Mouse (Mus musculus): Measurements from ENCODE around the gene Pygo2.

Gene Pygo2

DNA sequence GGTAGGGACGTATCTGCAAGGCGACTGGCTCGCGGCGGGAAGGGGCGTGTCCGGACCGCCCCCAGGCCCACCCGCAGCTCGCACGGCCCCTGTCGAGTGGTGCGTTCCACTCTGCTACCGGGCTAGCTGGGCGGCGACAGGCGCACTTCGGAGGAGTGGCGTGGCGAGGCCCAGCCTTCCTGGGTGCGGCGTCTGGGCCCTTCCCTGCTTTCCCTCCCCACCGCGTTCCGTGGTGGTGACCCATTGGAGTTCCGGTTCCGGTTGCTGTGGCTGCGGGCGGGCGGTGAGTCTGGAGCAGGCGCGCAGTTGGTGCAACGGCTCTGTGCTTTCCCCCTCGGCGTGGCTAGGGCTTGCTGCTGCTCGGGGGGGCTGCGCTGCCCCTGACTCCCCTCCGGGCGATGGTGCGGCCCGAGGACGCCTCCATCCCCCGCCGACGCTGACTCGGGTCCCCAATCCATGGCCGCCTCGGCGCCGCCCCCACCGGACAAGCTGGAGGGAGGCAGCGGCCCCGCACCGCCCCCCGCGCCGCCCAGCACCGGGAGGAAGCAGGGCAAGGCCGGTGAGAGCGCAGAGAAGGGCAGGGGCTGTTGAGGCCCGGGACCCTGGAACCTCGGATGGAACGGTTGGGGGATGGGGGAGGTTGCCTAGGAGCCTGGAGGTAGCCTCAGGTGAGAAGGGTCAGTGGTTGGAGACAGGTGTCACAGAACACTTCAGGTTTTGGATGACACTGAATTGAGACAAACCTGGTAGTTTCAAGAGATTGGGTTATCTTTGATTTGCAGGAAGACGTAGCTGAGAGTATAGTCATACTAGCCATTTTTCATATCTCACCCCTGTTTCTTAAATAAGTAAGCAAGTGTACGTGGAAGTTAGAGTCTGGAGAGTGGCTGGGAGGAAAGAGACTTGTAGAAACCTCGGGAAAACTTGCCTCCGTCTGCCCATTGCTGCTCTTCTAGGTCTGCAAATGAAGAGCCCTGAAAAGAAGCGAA, at the start of gene Pygo2:
Gene Pygo2 (plus strand): TSS at position 44 of the 989 bp plus-strand sequence.
- DNase-seq (ENCODE audit: extremely low read depth, insufficient read length, low spot score): peak; percentile 99

DNA sequence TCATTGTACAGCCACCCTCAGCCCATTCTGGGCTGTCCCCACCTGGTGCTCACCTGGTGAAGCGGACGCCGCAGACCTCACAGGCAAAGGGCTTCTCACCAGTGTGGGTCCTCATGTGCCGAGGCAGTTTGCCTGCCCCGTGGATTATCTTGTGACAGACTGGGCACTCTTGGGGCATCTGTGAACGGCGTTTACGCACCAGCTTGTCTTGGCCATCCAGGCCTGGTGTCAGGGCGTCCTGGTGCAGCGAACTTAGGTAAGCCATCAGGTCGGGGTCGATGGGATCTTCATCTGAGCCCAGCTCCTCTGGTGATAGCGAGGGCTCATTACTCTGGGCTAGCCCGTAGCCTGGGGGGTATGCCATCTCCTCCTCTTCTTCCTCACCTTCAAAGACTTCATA, 49.7 kb upstream of the Pygo2 start:
- DNase-seq (ENCODE audit: extremely low read depth, insufficient read length, low spot score): no peak

DNA sequence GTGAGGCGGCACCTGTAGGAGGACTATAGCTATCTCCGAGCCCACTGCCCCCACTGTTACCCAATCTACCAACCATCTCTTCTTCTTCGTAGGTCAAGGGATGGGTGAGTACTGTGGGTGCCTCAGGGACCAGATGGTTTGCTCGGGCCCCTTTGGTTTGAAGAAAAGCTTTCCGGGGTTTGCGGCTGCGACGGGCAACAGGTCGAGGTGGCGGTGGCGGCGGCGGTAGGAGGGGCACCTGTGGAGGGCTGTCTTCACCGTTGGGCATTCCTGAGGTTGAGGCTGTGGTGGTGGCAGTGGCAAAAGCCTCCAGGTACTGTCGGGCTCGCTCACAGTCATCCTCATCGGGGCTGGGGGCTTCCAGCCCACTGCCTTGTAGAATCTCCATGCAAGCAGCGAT, 49.3 kb upstream of the Pygo2 start:
- DNase-seq (ENCODE audit: extremely low read depth, insufficient read length, low spot score): no peak

DNA sequence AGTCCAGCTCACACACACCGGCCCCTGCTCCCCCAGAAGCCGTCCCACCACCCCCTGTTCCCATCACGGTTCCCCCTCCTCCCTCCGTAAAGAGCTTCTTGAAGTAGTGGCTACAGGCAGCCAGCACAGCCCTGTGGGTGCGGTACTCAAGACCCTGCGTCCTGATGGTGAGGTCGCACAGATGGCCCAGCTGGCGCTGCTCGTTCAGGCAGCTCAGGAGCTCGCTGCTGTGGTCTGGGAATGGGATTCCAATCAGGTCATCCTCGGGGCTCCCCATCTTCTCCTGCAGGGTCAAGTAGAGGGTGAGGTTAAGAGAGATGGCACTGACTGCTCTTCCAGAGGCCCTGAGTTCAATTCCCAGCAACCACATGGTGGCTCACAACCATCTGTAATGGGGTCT, 48.8 kb upstream of the Pygo2 start:
- DNase-seq (ENCODE audit: extremely low read depth, insufficient read length, low spot score): no peak

DNA sequence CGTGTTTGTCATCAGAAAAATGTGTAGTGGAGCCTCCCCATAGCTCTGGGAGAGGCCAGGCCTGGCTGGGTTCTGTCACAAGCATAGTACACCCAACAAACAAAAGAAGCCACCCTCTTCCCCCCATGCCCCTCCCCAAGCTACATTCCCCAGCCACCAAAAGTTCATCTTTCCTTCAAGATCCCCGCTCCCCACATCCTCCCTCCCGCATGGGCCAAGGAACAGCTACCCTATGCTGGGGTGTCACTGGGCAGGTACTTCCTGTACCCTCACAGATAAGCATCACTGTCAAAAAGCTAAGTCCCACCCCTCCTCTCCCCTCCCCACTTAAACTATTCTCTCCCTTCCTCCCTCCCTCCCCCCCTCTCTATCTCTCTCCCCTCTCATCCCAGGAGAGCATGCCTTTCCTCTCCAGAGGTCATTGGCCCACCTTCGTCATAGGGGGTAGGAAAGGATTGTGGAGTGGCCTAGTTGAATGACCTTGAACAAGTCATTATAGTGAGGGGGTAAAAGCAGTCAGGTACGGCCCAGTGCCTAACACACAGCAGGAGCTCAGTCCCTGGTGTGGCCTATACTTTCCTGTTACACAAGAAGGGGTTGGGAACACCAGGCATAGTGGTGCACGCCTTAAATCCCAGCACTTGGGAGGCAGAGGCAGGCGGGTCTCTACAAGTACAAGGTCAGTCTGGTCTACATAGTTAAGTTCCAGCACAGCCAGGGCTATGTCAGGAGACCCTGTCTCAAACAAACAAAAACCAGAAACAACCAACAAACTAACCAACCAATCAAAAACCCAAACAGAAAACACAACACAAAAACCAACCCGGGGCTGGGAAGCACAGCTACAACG, 47.8 kb upstream of the Pygo2 start:
- DNase-seq (ENCODE audit: extremely low read depth, insufficient read length, low spot score): no peak

DNA sequence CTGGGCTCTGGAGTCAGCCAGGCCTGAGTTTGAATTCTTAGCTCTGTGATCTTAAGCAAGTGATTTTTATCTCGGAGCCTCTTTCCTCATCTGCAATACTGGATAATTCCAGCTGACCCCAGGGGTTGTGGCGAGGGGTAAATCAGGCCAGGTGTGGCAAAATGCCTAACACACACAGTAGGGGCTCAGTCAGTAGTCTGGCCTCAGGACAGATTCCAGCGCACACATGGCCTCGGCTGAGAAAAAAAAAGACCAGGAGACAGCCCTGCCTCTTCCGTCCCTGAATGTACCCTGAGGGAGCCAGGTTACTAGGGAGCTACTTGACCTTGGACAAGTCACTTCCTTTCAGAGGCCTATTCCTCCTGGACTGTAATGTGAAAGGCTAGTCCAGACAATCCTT, 47.1 kb upstream of the Pygo2 start:
- DNase-seq (ENCODE audit: extremely low read depth, insufficient read length, low spot score): no peak

DNA sequence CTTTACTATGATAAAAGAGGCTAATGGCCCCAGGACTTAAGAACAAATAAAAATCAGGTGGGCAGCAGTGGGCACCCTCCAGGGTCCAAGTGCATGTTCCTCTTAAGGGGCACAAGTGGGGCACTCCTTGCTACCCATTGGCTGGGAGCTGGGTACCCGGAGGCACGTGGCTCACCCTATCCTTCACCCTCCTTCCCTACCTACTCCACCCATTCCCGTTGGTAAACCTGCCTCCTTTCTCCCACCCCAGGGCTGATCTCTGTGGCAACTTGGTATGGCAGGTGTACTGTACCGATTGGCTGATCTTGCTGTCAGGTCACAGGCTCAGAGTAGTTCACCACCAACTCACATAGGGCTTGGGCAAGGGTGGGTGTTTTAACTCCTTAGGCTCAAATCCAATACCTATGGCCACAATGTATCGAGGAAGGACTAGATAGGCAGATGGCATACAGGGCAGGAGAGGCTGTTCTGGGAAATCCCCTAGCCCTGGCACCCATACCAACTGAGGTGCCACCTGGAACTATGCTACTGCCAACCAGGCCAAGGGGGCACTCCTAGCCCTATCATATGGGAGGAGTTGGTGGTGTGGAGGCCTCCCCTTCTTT, 46.3 kb upstream of the Pygo2 start:
- DNase-seq (ENCODE audit: extremely low read depth, insufficient read length, low spot score): no peak

DNA sequence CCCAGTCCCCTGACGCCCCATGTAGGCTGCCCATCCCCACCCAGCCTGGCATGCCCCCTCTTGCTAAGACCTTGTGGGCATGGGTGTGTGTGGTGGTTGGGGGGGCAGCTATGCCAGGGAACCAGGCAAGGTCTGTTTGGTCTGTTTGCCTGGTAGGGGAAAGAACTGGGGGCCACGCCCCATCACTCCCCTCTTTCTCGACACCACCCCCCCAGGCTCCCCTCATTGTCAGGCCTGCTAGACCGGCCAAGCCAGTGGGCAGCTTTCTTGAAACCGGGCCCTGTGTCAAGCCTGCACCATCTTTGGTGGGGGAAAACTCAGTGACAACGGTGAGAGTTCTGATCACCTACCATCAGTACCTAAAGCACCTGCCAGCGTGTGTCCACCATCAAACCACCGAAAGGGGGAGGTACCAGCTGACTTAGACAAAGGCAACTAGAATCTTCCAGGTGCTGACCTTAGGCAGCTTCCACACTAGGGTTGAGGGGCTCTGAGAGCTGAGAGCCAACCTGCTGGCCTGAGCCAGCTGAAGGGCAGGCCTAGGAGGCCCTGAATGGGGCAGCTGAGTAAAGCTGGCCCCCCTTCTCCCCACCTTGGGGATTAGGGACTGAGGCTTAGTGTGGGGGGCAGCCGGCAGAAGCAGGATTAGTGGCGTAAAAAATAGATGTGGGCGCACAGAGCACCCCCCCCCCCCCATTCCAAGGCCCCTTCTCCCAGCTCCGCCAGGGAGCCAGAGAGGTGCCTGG, 45.5 kb upstream of the Pygo2 start:
- DNase-seq (ENCODE audit: extremely low read depth, insufficient read length, low spot score): no peak

DNA sequence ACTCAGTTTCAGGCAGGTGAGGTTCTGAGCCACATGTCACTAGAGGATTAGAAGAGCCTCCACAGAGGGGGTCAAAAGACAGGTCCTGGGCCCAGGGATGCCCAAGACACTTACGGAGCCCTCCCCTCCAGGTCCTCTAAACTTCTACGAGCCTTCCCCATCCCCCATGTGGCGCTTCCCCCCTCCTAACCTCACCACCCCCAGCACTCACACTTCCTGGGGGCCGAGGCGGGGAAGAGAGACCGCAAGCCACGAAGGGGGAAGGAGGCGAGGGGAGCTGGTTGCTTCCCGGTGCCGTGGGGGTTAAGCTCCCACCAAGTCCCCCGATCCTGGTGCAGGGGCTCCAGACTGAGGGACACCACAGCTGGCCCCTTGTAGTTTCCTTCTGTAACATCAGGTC, 44.6 kb upstream of the Pygo2 start:
- no peak for DNase-seq (ENCODE audit: extremely low read depth, insufficient read length, low spot score)

DNA sequence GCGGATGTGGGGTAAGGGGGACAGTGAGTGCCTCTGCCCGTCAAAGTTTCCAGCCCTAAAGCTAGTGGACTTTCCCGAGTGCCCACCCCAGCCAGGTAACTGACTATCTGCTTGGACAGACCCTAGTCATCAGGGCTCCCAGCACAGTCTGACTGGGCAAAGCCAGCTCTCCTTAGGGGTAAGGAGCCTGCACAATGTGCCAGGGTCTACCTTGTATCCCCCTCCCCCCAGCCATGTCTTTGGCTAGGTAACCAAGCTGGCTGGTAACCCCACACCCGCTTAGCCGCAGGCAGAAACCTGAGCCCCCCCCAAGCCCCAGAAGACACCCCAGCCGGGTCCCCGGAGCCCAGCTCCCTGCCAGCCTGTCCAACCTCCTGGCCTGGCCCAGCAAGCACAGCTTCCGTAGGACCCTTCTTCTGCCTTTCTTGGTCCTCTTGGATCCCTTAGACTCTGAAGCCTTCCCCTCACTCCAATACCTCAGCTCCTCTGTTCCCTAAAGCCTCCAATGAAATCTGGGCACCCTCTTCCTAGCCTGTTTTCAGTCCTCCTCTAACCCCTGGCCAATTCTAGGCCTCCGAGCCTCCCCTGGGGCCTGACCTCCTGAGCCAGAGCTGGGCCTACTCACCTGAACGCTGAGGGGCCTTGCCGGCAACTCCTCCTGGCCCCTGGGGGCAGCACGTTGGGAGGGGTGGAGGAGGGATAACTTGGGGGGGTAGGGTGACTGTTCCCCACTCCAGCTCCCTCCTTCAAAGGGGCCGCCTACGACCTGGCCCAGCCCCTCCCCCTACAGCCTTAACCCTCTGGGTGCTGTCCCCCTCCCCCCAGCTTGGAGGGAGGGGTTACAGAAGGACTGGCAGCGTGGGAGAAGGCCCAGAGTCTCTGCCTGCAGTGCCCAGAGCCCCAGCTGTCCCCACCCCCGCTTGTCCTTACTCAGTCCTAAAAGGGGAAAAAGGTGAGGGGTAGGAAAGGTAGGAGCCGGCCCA, 43.3 kb upstream of the Pygo2 start:
- no peak for DNase-seq (ENCODE audit: extremely low read depth, insufficient read length, low spot score)

DNA sequence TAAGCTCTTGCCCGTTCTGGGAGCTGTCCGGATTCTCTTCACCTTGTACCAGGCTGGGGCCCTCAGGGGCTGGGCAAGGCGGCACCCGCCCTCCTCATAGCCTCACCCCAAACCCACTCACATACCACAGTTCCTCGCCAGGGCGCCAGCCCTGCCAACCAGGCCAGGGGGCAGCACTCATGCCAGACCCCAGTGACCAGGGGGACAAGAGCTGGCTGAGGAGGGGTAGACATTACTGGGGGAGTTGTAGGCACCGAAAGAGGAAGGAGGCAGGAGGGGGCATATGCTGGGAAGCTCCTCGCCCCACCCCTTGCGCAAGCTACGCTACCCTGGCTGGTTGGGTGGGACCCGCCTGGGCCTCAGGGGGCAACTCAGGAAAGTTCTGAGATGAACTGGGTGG, 42.4 kb upstream of the Pygo2 start:
- DNase-seq (ENCODE audit: extremely low read depth, insufficient read length, low spot score): no peak

DNA sequence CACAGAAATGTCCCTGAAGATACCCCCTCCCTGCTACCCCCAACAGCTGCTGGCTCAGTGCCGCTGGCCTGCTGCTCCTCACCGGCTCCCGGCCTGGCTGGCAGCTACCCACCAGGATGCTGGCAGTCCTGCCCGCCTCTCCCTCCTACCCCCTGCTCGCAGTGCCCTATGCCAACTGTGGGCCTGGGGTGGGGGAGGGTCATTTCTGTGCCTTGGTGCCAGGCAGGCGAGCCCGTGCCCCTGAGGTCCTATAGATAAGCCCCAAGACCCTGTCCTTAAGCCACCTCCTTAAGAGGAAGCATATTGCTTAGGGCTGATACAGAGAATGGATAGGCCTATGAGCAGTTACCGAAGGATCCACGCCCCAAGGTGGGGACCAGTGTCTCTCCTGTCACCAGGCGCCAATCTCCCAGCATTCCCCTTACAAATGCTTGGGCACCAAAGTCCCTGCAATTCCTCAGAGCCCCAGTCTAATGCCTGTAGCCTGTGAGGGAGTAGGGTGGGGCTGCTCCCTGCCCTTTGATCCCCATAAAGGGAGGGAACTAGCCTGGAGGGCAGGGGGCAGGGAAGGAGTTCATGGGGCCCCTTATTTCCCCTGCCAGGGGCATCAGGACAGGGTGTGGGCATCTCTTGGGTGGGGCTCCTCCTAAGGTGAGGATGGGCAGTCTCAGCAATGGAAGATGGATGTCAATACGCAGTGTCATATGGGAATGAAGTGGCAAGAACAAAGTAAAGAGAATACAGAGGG, 41.7 kb upstream of the Pygo2 start:
- peak; percentile 66 for DNase-seq (ENCODE audit: extremely low read depth, insufficient read length, low spot score)

DNA sequence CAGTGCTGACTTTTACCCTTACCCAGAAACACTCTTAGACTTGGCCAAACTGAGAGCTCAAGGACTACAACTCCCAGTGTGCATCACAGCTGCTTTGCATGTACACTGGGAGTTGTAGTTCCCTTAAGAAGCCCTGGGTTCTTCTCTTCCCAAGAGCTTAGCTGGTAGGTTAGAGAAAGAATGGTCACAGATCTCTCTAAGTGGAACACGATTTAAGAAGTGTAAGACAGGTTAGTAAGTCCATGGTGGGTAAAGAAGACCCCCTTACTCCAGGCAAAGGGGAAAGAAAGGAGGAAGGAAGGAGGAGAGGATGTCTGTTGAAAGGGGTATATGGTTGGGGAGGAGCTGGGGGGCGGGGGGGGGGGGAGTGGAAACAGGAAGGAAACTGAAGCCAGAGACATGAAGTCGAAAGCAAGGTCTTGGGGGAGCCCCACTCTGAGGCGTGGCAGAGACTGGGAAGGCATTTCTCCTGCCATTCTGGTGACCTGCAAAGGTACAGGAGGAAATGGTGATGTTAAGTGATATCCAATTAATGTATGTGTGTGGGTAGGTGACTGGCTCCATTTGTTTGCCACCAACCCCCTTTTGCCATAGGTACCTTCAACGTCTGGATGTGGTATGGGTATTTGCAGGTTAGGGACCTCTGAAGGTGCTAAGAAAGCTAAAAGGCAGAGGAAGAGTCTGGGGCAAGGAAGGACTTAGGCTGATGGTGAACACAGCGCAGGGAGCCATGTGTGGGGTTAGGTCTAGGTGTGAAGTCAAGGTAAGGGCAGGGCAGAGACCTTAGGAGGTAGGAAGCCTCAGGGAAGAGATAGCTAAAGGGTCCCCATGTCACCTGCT, 40.9 kb upstream of the Pygo2 start:
- DNase-seq (ENCODE audit: extremely low read depth, insufficient read length, low spot score): no peak

DNA sequence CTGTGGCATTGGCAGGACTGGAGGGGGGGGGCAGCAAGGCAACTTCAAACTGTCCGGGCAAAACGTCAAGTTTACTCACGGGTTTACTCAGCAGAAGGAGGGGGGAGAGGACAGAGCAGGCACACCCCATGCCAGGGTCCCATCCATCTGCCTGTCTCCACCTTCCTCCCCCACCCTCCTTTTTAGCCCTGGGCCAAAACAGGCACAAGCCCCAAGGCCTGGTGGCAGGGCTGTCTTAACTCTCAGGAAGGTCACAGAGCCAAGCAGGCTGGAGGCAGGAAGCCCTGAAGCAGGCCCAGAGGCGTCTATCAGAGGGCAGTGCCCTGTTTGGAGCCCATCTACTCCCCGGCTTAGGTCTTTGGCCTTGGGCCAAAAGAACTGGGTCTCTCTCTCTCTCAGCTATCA, 39.9 kb upstream of the Pygo2 start:
- peak; percentile 77 for DNase-seq (ENCODE audit: extremely low read depth, insufficient read length, low spot score)

DNA sequence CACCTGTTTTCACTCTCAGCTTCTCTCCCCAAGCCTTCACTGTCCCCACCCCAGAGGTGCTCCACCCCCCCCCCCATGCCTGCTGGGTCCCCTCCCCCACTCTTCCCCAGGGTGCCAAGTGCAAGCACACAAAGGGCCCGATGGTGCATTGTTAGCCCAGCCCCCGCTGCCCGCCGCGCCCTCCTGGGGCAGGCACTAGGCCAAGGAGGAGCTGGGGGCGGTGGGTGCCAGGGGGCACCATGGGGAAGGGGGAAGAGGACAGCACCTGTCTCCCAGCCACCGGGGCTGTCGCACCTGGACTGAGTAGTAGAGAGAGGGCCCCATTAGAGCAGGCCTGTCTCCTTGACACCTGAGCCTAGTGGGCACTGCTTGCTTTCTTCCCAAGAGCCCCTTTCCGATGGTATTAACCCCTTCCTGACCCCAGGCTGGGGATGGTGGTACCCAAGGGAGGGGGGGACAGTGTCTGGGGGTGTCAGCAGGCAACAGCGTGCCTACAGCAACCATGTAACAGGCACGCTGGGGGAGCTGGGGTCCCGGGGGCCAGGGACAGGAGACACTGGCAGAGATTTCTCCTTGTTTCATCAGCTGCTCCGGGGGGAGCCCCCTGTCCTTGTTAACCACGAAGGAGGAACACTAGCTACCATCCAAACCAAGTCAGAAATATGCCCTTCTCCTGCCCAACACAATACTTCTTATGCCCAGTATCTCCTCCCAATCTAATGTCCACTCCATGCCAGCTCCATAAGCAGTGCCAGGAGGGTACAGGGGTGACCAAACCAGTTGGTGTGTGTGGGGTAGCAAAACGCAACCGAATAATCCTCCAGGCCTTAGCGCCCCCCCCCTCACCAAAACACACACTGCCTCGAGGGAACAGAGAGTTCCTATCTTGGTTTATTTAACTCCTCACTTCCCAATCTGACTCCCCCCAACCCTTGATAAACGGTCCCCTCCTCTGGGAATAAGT, 39.0 kb upstream of the Pygo2 start:
- DNase-seq (ENCODE audit: extremely low read depth, insufficient read length, low spot score): peak; percentile 50

DNA sequence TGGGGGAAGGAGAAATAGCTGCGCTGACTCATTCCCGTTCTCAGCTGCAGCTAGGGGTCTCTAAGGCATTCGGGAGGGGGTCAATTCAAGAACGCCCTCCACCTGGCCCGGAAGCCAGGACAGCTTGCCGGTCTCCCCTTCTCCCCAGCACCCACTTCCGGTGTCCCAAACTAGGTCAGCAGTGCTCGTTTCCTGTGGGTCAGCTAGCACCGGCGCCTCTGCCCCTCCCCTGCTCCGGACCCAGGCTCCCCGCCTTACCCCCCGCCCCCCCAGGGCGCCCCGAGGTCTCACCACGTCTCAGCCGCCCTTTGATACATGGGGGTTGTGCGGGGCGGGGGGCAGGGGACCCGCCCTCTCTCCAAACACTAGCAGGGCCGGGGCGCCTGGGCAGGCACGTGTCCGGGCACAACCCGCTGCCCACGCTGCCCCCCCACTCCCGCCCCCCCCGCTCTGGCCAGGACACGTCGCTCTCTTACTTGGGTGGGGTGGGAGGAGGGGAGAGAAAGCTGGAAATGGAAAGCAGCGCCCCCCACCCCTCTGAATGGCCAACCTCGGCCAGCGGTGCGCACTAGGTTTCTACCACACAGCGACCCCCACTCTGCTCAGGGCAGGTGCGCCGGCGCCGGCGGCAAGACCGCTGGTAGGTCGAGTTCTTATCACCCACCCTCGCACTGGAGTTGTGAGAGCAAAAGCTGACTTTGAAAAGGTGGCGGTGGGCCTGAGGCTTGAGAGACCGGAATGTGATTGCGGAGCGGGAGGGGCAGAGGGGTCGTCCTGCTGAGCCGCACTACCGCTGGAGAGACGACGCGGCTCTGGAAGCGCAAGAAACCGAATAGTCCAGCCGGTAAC, 38.1 kb upstream of the Pygo2 start:
- DNase-seq (ENCODE audit: extremely low read depth, insufficient read length, low spot score): peak; percentile 86

Data from 3134 (cell line).